Mouse (Mus musculus): Measurements from ENCODE around the gene Mrpl16. TPM values are rescaled to one million over a fixed set of nuclear protein-coding genes. Genes with fewer than 3 reads are reported as not detected.

The Mrpl16 gene
- 14.7 and 15.7 TPM in 2 replicates for polyA plus RNA-seq (2012; rRNA removed)

GRCm38 (mm10) chr19:11770205-11770892, at the start of gene Mrpl16:
Mrpl16 (plus strand) TSS chr19:11770391.
- WGBS = under 1% methylated on average over 30 of the region's 30 CpGs

GRCm38 (mm10) chr19:11723870-11724269, 46.3 kb upstream of the Mrpl16 start:
- no peak for DNase-seq (ENCODE audit: low read depth, low spot score)
- 18% methylated on average over 2 of the region's 2 CpGs for WGBS

More at GRCm38 (mm10) chr19:11770205-11770892, at the start of gene Mrpl16:
- DNase-seq (ENCODE audit: low read depth, low spot score) = peak; percentile 85

DNA sequence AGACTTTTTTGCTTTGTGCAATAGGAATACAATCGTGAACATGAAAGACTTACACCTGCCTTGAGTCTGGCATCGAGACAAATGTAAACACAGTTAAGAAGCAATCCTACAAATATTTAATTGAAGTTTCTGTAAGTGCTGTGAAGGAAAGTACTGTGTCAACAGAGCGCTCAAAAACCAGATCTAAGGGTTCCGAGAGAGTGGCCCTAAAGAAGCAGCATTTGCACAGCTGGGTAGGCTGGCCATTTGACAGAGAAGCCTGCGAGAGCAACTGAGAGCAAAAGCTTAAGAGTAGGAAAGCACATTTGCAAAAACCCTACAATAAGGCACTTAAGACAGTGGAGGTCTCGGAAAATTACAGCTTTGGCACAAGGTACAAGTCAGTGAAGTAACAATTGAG, 45.9 kb upstream of the Mrpl16 start:
- DNase-seq (ENCODE audit: low read depth, low spot score) = no peak
- 20% methylated on average over 6 of the region's 6 CpGs for WGBS

DNA sequence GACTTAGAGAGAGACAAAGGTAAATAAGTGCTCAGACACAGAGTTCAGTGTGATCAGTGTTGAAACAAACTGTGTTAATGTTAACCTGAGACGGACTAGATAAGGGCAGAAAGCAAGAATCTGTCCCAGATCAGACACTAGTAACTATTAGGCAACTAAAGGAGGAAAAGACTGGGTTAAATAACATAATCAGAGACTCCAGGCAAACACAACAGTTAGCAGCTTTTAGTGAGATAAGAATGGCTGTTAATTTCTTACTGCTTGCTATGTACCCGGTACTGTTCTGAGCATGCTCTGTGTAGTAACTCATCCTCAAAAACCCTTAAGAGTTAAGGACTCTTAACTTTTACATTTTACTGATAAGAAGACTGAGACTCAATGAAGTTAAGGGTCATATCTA, 44.3 kb upstream of the Mrpl16 start:
- WGBS = 46% methylated on average over 2 of the region's 2 CpGs
- no peak for DNase-seq (ENCODE audit: low read depth, low spot score)

- WGBS = 94% methylated on average over 5 of the region's 5 CpGs
- no peak for DNase-seq (ENCODE audit: low read depth, low spot score)
Measured at GRCm38 (mm10) chr19:11727304-11727703, 42.9 kb upstream of the Mrpl16 start.

DNA sequence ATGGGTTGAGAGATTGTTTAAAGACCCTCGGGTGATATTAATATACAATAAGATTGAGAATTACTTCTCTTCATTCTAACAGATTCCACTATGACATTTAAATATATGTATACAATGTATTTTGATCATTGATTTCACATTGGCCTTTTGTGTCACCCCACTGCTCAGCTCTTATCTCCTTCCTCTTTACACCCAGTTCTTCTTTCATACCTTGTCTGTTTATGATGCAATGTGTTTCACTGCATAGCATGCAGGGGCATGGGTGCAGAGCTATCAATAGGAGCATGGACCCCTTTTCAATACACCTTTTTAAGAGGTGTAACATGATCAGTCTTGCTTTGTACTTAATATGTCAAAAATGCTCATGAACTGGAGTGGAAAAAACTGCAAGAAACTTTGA, 39.9 kb upstream of the Mrpl16 start:
- WGBS = 78% methylated on average over 1 of the region's 1 CpGs

GRCm38 (mm10) chr19:11736455-11736854, 33.7 kb upstream of the Mrpl16 start:
- no peak for DNase-seq (ENCODE audit: low read depth, low spot score)
- 19% methylated on average over 1 of the region's 1 CpGs for WGBS

More for the DNA sequence above, 39.9 kb upstream of the Mrpl16 start:
- no peak for DNase-seq (ENCODE audit: low read depth, low spot score)

DNA sequence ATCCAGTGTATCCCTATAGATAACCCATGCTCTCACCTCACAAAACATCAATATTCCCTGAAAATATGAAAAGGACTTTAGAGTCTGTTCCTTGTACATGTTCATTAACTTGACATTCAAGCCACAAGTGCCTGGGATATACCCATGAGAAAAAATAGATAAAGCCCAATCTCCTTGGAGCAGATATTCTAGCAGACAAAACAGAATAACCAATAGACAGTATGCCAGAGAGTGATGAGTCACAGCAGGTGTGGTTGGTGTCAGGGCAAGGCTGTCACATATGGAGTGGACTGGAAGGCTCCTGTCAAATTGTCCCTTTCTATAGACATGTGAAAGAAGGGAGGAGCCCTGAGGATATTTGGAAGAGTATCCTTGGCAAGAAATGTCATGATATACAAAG, 24.5 kb upstream of the Mrpl16 start:
- DNase-seq (ENCODE audit: low read depth, low spot score) = no peak

GRCm38 (mm10) chr19:11747298-11747697, 22.9 kb upstream of the Mrpl16 start, which contains the start of gene Gif:
Gif (plus strand) TSS chr19:11747554.
- no peak for DNase-seq (ENCODE audit: low read depth, low spot score)
- WGBS = 78% methylated on average over 2 of the region's 2 CpGs

GRCm38 (mm10) chr19:11765059-11765458, 5.1 kb upstream of the Mrpl16 start:
- 80% methylated on average over 3 of the region's 3 CpGs for WGBS
- DNase-seq (ENCODE audit: low read depth, low spot score) = no peak

DNA sequence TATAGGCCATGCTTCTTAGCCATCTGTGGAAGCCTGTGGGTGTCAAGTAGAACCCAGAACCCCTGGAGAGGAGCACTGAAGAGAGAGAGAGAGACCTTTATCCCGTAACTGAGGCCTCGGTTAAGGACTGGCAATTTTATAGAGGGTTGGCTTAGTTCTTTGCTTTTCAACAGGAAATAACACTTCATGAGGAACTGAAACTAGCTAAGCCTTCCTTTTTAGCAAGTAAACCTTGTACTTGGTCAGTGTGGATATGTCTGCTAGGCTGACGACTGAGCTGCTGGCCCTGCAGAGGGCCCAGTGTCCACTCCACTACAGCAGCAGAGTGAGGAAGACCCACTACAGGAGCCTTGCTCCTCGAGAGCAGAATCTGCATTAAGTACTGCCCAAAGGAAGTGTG, 3.8 kb upstream of the Mrpl16 start:
- 15% methylated on average over 4 of the region's 4 CpGs for WGBS
- no peak for DNase-seq (ENCODE audit: low read depth, low spot score)

DNA sequence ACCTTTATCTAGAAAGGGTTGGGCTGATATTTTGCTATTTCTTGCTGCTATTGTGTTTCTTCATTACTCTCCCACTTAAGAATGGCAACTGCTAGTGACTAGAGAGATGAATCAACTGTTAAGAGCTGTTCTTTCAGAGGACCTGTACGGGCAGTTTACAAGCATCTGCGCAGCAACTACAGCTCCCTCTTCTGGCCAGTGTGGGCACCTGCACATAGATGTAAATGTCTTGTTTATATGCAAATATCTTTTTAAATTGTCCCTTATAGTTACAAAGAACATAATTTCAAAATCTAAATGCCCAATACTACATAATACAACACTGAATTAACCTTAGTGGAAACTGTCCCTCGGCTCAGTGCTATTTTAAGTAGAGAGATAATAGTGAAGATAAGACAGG, 2.0 kb upstream of the Mrpl16 start:
- DNase-seq (ENCODE audit: low read depth, low spot score) = peak; percentile 16
- 4% methylated on average over 3 of the region's 3 CpGs for WGBS

- 88% methylated on average over 5 of the region's 5 CpGs for WGBS
- no peak for DNase-seq (ENCODE audit: low read depth, low spot score)
Measured at GRCm38 (mm10) chr19:11769257-11769920, 802 bp upstream of the Mrpl16 start.

- 67% methylated on average over 7 of the region's 7 CpGs for WGBS
- no peak for DNase-seq (ENCODE audit: low read depth, low spot score)
Measured at GRCm38 (mm10) chr19:11777191-11777865, 7.1 kb downstream of the Mrpl16 start.

GRCm38 (mm10) chr19:11785409-11786154, 15.4 kb downstream of the Mrpl16 start:
- 92% methylated on average over 14 of the region's 14 CpGs for WGBS
- no peak for DNase-seq (ENCODE audit: low read depth, low spot score)

DNA sequence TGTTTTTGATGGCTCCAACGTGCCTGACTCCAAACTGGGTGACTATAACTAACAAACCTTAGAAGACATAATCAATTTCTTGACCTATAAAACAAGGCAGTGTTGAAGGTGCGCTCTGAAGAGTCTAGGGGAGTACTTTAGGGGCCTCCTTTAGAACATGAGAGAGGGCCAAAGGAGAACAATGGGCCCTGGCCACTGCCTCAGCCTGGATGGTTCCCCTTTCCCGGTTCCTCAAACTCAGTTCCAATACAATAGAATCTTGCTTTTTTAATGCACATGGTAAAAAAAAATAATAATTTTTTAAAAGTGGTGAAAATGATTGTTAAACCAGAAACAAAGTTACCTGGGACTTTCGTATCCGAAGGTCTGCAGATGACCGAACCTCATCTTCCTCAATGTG, 17.6 kb downstream of the Mrpl16 start:
- no peak for DNase-seq (ENCODE audit: low read depth, low spot score)
- 92% methylated on average over 6 of the region's 6 CpGs for WGBS

- 79% methylated on average over 6 of the region's 6 CpGs for WGBS
- no peak for DNase-seq (ENCODE audit: low read depth, low spot score)
Measured at GRCm38 (mm10) chr19:11788876-11789275, 18.7 kb downstream of the Mrpl16 start.

- DNase-seq (ENCODE audit: low read depth, low spot score) = no peak
Measured at GRCm38 (mm10) chr19:11791825-11792224, 21.6 kb downstream of the Mrpl16 start.

GRCm38 (mm10) chr19:11793741-11794359, 23.7 kb downstream of the Mrpl16 start:
- 31% methylated on average over 2 of the region's 2 CpGs for WGBS
- no peak for DNase-seq (ENCODE audit: low read depth, low spot score)

More at GRCm38 (mm10) chr19:11791825-11792224, 21.6 kb downstream of the Mrpl16 start:
- WGBS = 76% methylated on average over 5 of the region's 5 CpGs

GRCm38 (mm10) chr19:11794447-11794846, 24.3 kb downstream of the Mrpl16 start:
- 32% methylated on average over 6 of the region's 6 CpGs for WGBS
- DNase-seq (ENCODE audit: low read depth, low spot score) = no peak

Data from large intestine, adult 2 months (tissue).